7 mouse cellular contexts compared by ENCODE assay signal in the genomic region with DNA sequence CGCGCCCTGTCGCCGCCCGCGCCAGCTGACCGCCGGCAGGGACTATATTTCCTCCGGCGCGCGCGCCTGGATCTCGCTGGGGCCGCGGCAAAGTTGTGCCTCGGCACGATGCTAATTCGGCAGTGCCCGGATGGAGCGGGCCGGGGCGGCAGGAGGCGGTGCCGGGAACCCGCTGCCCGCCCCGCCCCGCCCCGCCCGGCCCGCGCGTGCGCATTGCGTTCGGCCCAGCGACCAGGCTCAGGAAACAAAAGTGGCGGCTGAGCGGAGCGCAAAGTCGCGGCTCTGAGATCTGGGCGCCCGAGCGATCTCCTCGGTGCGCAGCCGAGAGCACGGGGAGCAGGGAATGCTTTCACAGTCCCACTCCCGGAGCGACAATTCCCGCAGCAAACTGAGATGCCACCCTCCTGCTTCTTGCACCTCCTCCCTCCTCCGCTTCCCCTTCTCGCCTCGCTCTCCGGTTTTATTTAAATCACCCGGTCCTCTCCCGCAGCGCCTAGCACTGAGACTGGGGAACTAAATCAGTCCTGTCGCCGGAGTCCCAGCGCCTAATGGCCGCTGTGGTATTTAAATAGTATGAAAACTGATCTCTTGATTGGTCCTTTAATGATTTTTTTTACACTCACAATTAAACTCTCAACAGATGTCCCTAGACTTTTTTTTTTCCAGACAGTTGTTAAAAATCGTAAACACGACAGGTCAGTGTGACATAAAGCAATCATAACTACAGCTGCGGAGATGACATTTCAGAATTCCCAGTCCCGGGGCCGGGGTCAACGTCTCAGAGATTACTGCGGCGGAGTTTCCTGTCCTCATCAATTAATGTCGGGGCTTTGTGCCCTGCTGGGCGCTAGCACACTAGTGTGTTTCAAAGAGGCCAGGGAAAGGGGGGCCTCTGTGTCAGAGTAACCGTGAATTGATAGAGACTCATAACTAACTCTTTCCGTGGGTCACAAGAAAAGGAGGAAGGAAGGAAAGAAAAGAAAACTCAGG. TPM values are rescaled to one million over a fixed set of nuclear protein-coding genes. Genes with fewer than 3 reads are reported as not detected.
DNase-seq lines count a peak whose midpoint lies in the region; ATAC-seq and TF ChIP-seq lines count a peak whose summit lies in the region.

Gene Phf21b (minus strand): TSS at position 44 of the 990 bp plus-strand sequence.

- under 1% methylated on average over 74 of the region's 76 CpGs for WGBS in intestine, embryonic 15.5 days
- WGBS in limb, embryonic 10.5 days: under 1% methylated on average over 76 of the region's 76 CpGs
- under 1% methylated on average over 71 of the region's 76 CpGs for WGBS in midbrain, embryonic 12.5 days
- WGBS in small intestine, adult 2 months: under 1% methylated on average over 76 of the region's 76 CpGs

- H3K4me2 ChIP-seq in intestine, embryonic 15.5 days (replicated peaks): peak within 1 kb of the TSS; percentile 91
- H3K4me2 ChIP-seq in midbrain, embryonic 12.5 days (replicated peaks): peak within 1 kb of the TSS; percentile 82

- peak within 1 kb of the TSS; percentile 7; the same call in 1 of the 2 replicates for H3K27ac ChIP-seq in cortical plate, adult 2 months (ENCODE audit: insufficient read depth, low read length)
- peak within 1 kb of the TSS; percentile 92 for H3K27ac ChIP-seq in intestine, embryonic 15.5 days
- H3K27ac ChIP-seq in limb, embryonic 10.5 days: peak within 1 kb of the TSS; percentile 93
- H3K27ac ChIP-seq in midbrain, embryonic 12.5 days (replicated peaks): peak within 1 kb of the TSS; percentile 99
- H3K27ac ChIP-seq in small intestine, adult 2 months (ENCODE audit: insufficient read depth, low read depth, low read length): peak within 1 kb of the TSS; percentile 59

- no peaks in the 10 kb centered on the region; the same call in 1 of the 2 replicates for H3K4me1 ChIP-seq in cortical plate, adult 2 months (ENCODE audit: control insufficient read depth, insufficient read depth, low read length)
- peaks cover 28% of the 10 kb centered on the region for H3K4me1 ChIP-seq in intestine, embryonic 15.5 days (replicated peaks)
- peaks cover 55% of the 10 kb centered on the region for H3K4me1 ChIP-seq in limb, embryonic 10.5 days
- H3K4me1 ChIP-seq in midbrain, embryonic 12.5 days: peaks cover 24% of the 10 kb centered on the region
- H3K4me1 ChIP-seq in small intestine, adult 2 months (ENCODE audit: control insufficient read depth, insufficient read depth, insufficient read length, low read length): peaks cover 18% of the 10 kb centered on the region

- peak within 1 kb of the TSS; percentile 72 for H3K9ac ChIP-seq in intestine, embryonic 15.5 days
- H3K9ac ChIP-seq in midbrain, embryonic 12.5 days (replicated peaks): peak within 1 kb of the TSS; percentile 85

- H3K36me3 ChIP-seq in intestine, embryonic 15.5 days: no peaks in the 10 kb centered on the region
- H3K36me3 ChIP-seq in limb, embryonic 10.5 days: no peaks in the 10 kb centered on the region
- H3K36me3 ChIP-seq in midbrain, embryonic 12.5 days: no peaks in the 10 kb centered on the region
- H3K36me3 ChIP-seq in small intestine, adult 2 months (ENCODE audit: control insufficient read depth, insufficient read depth, low read length): no peaks in the 10 kb centered on the region

- peaks cover 6% of the 10 kb centered on the region; the same call in 1 of the 2 replicates for H3K27me3 ChIP-seq in intestine, embryonic 15.5 days (replicated peaks)
- H3K27me3 ChIP-seq in limb, embryonic 10.5 days (ENCODE audit: low read depth, poor library complexity, severe bottlenecking): peaks cover 17% of the 10 kb centered on the region; the same call in 1 of the 2 replicates
- H3K27me3 ChIP-seq in midbrain, embryonic 12.5 days: peaks cover 19% of the 10 kb centered on the region
- H3K27me3 ChIP-seq in small intestine, adult 2 months (ENCODE audit: control insufficient read depth, insufficient read depth, low read length): 0 out of 2 replicates have a peak, but pooled peaks cover 10% of the 10 kb centered on the region

- ATAC-seq in intestine, embryonic 15.5 days: peak; percentile 82
- peak; percentile 76 for ATAC-seq in midbrain, embryonic 12.5 days (ENCODE audit: low FRiP score, low read depth)

- peak; percentile 86 to 90 for DNase-seq in adrenal gland, adult 18-20 months (ENCODE audit: low spot score in 2 of 2)
- peak; percentile 75 to 79 for DNase-seq in gastrocnemius, postnatal 36 days
- peak; percentile 98 for DNase-seq in limb, embryonic 10.5 days (ENCODE audit: low spot score)

- H3K4me3 ChIP-seq in cortical plate, adult 2 months (ENCODE audit: insufficient read depth, low read length): peak within 1 kb of the TSS; percentile 36
- H3K4me3 ChIP-seq in intestine, embryonic 15.5 days (replicated peaks): peak within 1 kb of the TSS; percentile 67
- peak within 1 kb of the TSS; percentile 82 for H3K4me3 ChIP-seq in limb, embryonic 10.5 days
- peak within 1 kb of the TSS; percentile 93 for H3K4me3 ChIP-seq in midbrain, embryonic 12.5 days
- peak within 1 kb of the TSS; percentile 72 for H3K4me3 ChIP-seq in small intestine, adult 2 months (ENCODE audit: low read depth, low read length)

- TF ChIP-seq POLR2A in cortical plate, adult 2 months (IDR thresholded peaks at IDR 0.05; ENCODE audit: extremely low read depth, insufficient read depth, low read length): peak; percentile 63; the same call in 1 of the 2 replicates
- no peak for TF ChIP-seq POLR2A in small intestine, adult 2 months (IDR thresholded peaks at IDR 0.05; ENCODE audit: low read depth, low read length)

- no peaks in the 10 kb centered on the region for H3K9me3 ChIP-seq in intestine, embryonic 15.5 days
- H3K9me3 ChIP-seq in limb, embryonic 10.5 days (replicated peaks): no peaks in the 10 kb centered on the region
- H3K9me3 ChIP-seq in midbrain, embryonic 12.5 days: no peaks in the 10 kb centered on the region

- TF ChIP-seq CTCF in cortical plate, adult 2 months (IDR thresholded peaks at IDR 0.05; ENCODE audit: extremely low read depth, insufficient read depth, low read length): no peak
- no peak for TF ChIP-seq CTCF in small intestine, adult 2 months (IDR thresholded peaks at IDR 0.05; ENCODE audit: extremely low read depth, insufficient read length, insufficient replicate concordance, low read depth, low read length)

- intact Hi-C loops in gastrocnemius, postnatal 36 days (cut with DNase I): no loop called here

RNA-seq across cellular contexts. Expression of gene Phf21b, which starts in this region (rescaled TPM):
- 1 to 10 TPM; 1.6 to 2.3 TPM for total RNA-seq in adrenal gland, adult 18-20 months (2021)
- polyA plus RNA-seq in cortical plate, adult 2 months (2012; rRNA removed): 22.9 and 30.1 TPM in 2 replicates
- under 1 TPM; 0.43 to 0.49 TPM for total RNA-seq in gastrocnemius, postnatal 36 days (2021)
- polyA plus RNA-seq in intestine, embryonic 15.5 days (2015; fragmentation: Nextera tagmentation; extraction: Ambion mirVana): 0.76 and 1.6 TPM in 2 replicates
- polyA plus RNA-seq in limb, embryonic 10.5 days (2016; fragmentation: Nextera tagmentation; extraction: Ambion mirVana): 1.1 and 1.2 TPM in 2 replicates
- polyA plus RNA-seq in midbrain, embryonic 12.5 days (2016; fragmentation: Nextera tagmentation; extraction: Ambion mirVana): 21.6 and 22.3 TPM in 2 replicates
- polyA plus RNA-seq in small intestine, adult 2 months (2012; rRNA removed): 2.1 and 5.1 TPM in 2 replicates

Comparison
In these comparisons a context has a peak if more than half of its experiments do, and no peak if none do; other contexts are left out.
1. Peak in every context shown above with its lines: DNase-seq, ATAC-seq, H3K4me3 ChIP-seq and H3K27ac ChIP-seq.
2. Peak in DNase-seq in gastrocnemius, postnatal 36 days; RNA of the gene not detected or under 1 TPM.
3. H3K27ac ChIP-seq: peak in every context shown above with its lines; median percentile 99 in midbrain, embryonic 12.5 days; 93 in limb, embryonic 10.5 days; 92 in intestine, embryonic 15.5 days; 59 in small intestine, adult 2 months; 7 in cortical plate, adult 2 months.
4. H3K4me3 ChIP-seq: peak in every context shown above with its lines; median percentile 93 in midbrain, embryonic 12.5 days; 82 in limb, embryonic 10.5 days; 72 in small intestine, adult 2 months; 67 in intestine, embryonic 15.5 days; 36 in cortical plate, adult 2 months.